Mouse (Mus musculus) lung, adult 2 months (tissue): Measurements from ENCODE around the gene Ccdc8. TPM values are rescaled to one million over a fixed set of nuclear protein-coding genes. Genes with fewer than 3 reads are reported as not detected.
"Not testable (repeated sequence)": the region's sequence is repeated elsewhere in the genome, so short reads cannot be mapped to it uniquely, and the experiment has no call there.

ENCODE experiments used
- DNase-seq: peaks from one replicate; pipeline ENCODE4 v3.0.0; 2022
- H3K4me1 ChIP-seq: fragments of 200-500 bp; 2 replicates; pipeline ENCODE4 v1.6.1; 2011; ENCODE audit warnings: low read length; ENCODE audit not compliant: control insufficient read depth, insufficient read depth
- H3K4me3 ChIP-seq: fragments of 200-500 bp; replicated peaks from 2 replicates; pipeline ENCODE3; 2011; ENCODE audit warnings: low read depth, mild to moderate bottlenecking, control low read depth, low read length; ENCODE audit errors: extremely low read depth
- CTCF ChIP-seq: fragments of 200-500 bp; IDR thresholded peaks from 2 replicates; pipeline ENCODE4 v1.5.1; 2011; ENCODE audit warnings: mild to moderate bottlenecking, low read length, control low read depth; ENCODE audit not compliant: insufficient read depth
- POLR2A ChIP-seq: fragments of 200-500 bp; IDR thresholded peaks from 2 replicates; pipeline ENCODE4 v1.6.1; 2011; ENCODE audit warnings: low read depth, mild to moderate bottlenecking, control low read depth, low read length, borderline replicate concordance; ENCODE audit errors: extremely low read depth
- WGBS: fragments of 180-500 bp; shearing (Covaris S2); methylation state at CpG from one replicate; pipeline ENCODE4 v1.1.7; 2018; 5-methylcytosine and 5-hydroxymethylcytosine counted together
- polyA plus RNA-seq: library from polyadenylated mRNA; depleted of rRNA; stranded (reverse); fragments of >200 nt; gene quantifications from 2 replicates; pipeline ENCODE4 v1.2.3, GENCODE M21; 2012

Ccdc8 gene
- polyA plus RNA-seq, 1 experiment = 5.2 TPM

GRCm38 (mm10) chr7:16949908-16950841 is 42.3 kb upstream of the Ccdc8 start:
- DNase-seq = peak; percentile 69
- TF ChIP-seq POLR2A = no peak
- peak; percentile 87 for TF ChIP-seq CTCF
- WGBS = 10% methylated on average over 29 of the region's 29 CpGs

DNA sequence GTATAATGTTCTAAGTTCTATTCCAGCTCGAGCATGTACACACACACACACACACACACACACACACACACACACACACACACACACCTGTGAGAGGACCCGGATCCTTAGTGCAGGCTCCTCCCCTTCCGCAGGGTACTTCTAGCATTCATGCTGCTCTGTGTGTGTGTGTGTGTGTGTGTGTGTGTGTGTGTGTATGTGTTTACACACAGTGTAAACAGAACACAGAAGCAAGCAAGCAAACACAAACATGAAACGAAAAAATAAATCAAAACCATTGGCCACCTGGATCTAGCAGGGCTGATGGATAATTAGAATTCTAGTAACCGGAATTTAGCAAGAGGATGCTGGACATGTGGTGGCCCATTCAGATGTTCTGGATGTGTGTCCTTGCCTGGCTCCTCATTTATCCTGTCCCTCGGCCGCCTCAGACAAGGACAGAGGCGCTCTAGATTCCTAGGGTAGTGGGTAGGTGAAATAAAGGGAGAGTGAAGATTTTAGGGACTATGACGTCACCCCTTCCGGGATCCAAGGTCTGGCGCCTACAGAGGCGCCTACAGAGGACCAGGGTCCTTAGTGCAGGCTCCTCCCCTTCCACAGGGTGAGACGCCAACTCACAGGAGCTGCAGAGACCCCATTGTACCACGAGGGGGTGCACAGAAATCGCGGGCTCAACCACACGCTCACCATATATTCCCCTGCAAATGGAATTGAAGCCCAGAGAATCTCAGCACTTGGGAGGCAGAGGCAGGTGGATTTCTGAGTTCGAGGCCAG is 41.5 kb upstream of the Ccdc8 start:
- 19% methylated on average over 18 of the region's 18 CpGs for WGBS
- H3K4me3 ChIP-seq = no peak overlapping the region
- DNase-seq = peak; percentile 54
- peaks cover 2% of the 10 kb centered on the region; the same call in 1 of the 2 replicates for H3K4me1 ChIP-seq
- TF ChIP-seq CTCF (peak; percentile 84), POLR2A (no peak)

More at GRCm38 (mm10) chr7:16949908-16950841, 42.3 kb upstream of the Ccdc8 start:
- Histone ChIP-seq H3K4me3 (no peak overlapping the region), H3K4me1 (peaks cover 2% of the 10 kb centered on the region; the same call in 1 of the 2 replicates)

DNA sequence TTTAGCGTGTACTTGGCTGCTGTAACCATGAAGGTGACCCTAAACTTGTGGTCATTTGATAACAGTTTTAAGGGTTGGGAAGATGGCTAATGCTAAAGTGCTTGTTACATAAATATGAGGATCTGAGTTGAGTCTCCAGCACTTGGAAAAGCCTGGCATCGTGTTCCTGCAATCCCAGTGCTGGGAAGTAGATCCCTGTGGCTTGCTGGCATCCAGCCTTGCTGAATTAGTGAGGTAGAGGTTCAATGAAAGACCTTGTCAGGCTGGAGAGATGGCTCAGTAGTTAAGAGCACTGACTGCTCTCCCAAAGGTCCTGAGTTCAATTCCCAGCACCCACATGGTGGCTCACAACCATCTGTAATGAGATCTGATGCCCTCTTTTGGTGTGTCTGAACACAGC is 38.7 kb upstream of the Ccdc8 start:
- not testable (repeated sequence) for H3K4me1 ChIP-seq, H3K4me3 ChIP-seq, DNase-seq
- WGBS = 61% methylated on average over 2 of the region's 2 CpGs

DNA sequence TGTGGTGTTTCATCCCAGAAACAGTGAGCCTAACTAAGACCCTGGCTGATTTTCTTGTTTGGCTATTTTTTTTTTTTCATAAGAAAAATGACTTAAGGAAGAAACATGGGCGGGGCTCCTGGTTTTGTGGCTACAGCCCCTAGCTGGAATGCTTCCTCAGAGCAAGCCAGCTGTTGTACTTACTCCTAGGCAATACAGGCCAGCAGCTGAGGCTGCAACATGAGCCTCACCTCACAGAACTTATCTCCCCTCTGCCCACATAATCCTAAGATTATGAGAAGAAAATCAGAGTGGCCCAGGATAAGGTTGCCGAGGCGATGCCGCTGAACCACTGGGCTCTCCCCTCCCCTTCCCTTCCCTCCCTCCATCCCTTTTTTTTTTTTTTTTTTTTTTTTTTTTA is 36.8 kb upstream of the Ccdc8 start:
- no peaks in the 10 kb centered on the region for H3K4me1 ChIP-seq
- DNase-seq = no peak
- TF ChIP-seq CTCF (no peak), POLR2A (no peak)
- WGBS = 64% methylated on average over 4 of the region's 4 CpGs
- H3K4me3 ChIP-seq = no peak overlapping the region

- no peak for TF ChIP-seq CTCF
- TF ChIP-seq POLR2A = no peak
- 73% methylated on average over 15 of the region's 15 CpGs for WGBS
- Histone ChIP-seq H3K4me3 (no peak overlapping the region), H3K4me1 (no peaks in the 10 kb centered on the region)
- no peak for DNase-seq
These were observed 35.9 kb upstream of the Ccdc8 start for GRCm38 (mm10) chr7:16956410-16957265.

DNA sequence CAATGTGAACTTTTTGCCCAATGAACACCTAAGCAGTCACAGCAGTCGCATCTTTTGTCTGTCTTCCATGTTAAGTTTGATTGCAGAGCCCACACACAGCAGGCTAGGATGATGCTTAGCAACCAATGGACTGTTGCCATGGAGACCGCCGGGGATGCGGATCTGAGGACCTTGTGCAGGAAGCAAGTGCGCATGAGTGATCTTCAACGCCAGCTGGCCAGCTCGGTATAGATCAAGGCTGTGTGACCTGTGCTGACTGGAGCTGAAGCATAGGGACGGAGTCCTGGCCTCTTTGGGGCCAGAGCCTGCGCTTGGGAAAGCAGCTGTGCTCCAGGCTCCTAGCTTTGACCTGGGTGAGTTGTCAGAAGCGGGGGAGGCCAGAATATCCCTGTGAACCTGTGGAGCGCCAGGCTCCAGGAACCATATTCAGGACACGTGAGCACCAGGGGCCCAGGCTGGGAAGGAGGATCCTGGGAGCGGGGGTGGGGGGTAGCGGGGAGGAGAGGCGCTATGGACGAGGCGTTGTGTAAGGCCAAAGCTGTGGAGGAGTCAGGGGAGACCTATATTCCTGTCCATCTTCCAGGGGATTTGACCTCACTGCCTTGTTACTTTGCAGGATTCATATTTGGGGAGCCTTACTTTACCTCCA is 32.8 kb upstream of the Ccdc8 start, which contains the start of gene Pnmal1:
Gene Pnmal1, plus strand, starts transcription at position 141 of the 649 bp plus-strand sequence.
- no peak for TF ChIP-seq CTCF
- no peak for TF ChIP-seq POLR2A

GRCm38 (mm10) chr7:16961678-16962077 is 30.8 kb upstream of the Ccdc8 start:
- WGBS = 73% methylated on average over 5 of the region's 5 CpGs
- Histone ChIP-seq H3K4me3 (no peak overlapping the region), H3K4me1 (no peaks in the 10 kb centered on the region)
- no peak for DNase-seq
- TF ChIP-seq POLR2A (no peak), CTCF (no peak)

More for the DNA sequence above, 32.8 kb upstream of the Ccdc8 start, which contains the start of gene Pnmal1:
- no peak for DNase-seq
- no peak within 1 kb of the TSS for H3K4me3 ChIP-seq
- WGBS = 29% methylated on average over 17 of the region's 17 CpGs
- no peaks in the 10 kb centered on the region for H3K4me1 ChIP-seq

GRCm38 (mm10) chr7:16968414-16968813 is 24.1 kb upstream of the Ccdc8 start:
- TF ChIP-seq CTCF (no peak), POLR2A (no peak)
- Histone ChIP-seq H3K4me3 (no peak overlapping the region), H3K4me1 (no peaks in the 10 kb centered on the region)
- no peak for DNase-seq
- WGBS = 84% methylated on average over 6 of the region's 6 CpGs

DNA sequence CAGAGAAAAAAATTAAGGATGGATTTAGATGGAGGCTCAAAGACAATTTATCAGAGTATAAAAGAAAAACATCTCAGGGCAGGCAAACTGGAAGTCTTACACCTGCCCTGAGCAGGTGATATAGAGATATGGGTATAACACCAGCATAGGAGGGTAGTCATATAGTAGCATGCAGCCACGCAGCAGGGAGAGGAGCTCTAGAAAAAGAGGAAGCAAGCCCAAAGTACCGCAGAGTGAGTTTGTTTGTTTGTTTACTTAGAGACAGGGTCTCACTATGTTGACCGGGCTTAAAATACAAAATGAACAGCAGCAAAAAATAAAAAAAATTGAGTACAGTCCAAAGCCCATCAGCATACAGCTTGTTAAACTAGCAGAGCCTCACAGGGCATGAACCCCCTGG is 21.3 kb upstream of the Ccdc8 start:
- Histone ChIP-seq H3K4me1 (no peaks in the 10 kb centered on the region), H3K4me3 (no peak overlapping the region)
- 50% methylated on average over 3 of the region's 3 CpGs for WGBS
- DNase-seq = no peak
- TF ChIP-seq CTCF (no peak), POLR2A (no peak)
